Mouse (Mus musculus): ENCODE data around the gene Tnks2.

Tnks2 gene

DNA sequence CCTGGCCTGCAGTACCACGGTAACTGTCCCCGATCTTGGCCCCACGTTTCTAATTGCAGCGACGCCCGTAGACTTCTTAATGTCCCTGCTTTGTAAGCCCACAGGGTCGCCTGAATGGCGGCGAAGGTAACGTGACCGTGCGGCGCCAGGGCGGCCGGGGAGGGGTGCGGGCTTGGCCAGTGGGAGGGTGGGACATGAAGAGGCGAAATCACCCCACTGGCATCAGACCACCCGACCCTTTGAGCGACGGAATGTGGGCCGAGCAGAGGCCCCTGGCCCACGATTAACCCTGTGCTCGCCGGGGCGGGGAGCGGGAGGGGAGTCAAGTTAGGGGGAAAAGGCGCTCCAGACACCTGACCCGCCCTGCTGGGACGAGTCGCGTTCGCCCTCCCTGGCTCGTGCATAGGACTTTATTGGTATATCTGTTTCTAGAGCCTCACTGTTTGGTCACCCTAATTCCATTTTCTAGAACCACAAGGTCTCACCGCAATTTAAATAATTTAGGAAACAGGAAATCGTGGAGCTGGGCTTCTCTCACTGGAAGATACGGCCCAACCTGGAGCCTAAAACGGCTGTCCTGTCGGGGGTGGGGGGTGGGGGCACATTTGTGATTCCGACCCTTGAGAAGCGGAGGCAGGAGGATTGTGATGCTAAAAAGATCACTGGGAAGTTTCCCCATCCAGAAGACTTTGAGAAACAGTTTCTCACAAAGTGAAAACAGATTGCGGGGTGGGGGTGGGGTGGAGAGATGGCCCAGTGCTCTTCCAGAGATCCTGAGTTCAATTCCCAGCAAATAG lies 70.4 kb downstream of the Tnks2 start:
- peak; percentile 21 for DNase-seq

DNA sequence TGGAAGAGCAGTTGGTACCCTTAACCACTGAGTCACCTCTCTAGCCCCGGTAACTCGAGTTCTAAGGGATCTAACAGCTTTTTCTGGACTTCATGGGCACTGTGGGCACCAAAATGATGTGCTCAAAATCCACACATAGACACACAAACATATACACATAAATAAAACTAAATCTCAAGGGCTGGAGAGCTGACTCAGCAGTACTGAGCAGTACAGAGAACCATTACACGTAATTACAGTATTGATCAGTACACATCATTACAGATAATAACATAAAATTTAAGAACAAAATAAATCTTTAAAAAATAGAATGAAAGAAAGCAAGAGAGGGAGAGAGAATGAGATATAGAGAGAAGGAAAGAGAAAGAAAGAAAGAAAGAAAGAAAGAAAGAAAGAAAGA lies 75.1 kb downstream of the Tnks2 start:
- DNase-seq, result no peak

DNA sequence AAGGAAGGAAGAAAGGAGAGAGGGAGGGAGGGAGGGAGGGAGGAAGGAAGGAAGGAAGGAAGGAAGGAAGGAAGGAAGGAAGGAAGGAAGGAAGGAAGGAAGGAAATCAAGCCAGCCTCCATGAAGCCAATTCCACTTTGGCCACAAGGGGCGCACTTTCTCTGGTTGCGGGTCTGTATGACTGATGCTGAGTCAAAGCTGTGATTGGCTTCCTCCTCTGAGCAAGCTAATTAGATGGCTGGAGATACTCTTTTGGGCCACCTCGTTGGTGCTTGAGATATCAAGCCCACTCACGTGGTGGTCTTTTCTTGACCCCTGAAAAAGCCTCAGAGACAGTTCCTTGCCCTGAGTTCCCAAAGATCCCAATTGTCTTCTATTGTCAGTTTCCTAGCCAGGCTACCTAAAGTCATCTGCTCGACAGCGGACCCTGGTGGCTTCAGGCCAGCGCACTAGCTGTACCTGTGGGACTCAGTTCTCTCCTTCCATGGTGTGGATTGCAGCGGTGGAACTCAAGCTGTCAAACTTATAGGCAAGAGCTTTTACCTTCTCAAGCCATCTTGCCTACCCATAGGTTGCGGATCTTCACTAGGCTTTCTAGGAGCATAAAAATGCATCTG lies 75.8 kb downstream of the Tnks2 start:
- no peak for DNase-seq

DNA sequence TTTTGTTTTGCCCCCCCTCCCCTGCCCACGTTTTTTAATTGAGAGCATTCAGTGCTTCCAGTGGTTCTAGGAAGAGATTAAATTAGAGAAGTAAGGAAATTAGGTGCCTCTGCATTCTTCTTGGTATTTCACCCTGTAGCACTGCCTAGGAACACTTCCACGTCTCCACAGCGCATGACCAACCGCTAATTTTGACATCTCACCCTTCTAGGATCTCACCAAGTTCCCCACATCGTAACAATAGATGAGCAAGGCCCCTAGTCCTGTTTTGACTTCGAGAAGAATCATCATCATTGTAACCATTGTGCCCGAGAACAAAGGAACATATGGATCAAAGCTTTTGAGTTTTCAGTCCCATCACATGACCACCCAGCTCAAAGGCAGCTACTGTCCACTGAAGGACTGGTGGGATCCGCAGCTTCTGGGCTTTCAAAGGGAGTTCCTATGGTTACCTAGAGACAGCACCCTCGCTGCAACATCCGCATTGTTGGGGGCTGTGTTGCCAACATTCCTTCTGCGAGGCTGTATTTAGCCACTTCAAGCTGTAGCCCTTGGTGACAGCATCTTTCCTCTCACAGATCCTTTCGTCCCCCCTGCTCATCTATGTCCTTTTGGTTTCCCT lies 76.5 kb downstream of the Tnks2 start:
- peak; percentile 68 for DNase-seq

DNA sequence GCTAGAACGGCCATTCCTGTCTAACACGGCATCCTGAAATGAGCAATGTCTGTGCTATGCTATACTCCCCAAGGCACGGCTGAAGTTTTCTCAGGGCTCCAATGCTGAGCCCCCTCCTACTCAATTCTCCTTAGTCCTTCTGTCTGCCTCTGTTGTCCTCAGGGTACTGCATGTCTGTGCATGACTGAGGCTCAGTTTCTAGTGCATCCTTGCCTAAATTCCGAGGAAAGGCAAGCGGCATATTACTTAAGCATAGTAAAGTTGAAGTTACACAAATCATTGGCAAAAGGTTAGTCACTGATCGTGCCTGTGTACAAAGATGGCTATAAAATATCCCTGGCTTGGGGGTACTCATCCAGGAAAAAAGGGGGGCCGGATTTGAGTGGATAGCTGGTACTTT lies 79.0 kb downstream of the Tnks2 start:
- no peak for DNase-seq

DNA sequence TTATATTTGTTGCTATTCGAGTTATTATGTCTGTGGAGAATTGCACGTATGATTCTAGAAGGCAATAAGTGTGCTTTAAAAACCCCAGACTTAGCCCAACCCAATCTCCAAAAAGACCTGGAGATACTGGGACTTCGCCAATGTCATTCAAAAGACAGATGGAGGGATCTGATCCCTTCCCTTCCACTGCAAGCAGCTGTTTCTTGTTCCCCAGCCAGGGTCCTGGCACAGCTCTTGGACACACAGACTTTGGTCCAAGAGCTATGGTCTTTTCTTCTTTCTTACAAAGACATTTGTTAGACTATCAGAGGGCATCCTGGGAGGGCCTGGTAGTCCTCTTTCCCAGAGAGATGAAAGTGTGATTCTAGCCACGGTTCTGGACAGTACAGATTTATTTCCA lies 82.2 kb downstream of the Tnks2 start:
- DNase-seq, result no peak

DNA sequence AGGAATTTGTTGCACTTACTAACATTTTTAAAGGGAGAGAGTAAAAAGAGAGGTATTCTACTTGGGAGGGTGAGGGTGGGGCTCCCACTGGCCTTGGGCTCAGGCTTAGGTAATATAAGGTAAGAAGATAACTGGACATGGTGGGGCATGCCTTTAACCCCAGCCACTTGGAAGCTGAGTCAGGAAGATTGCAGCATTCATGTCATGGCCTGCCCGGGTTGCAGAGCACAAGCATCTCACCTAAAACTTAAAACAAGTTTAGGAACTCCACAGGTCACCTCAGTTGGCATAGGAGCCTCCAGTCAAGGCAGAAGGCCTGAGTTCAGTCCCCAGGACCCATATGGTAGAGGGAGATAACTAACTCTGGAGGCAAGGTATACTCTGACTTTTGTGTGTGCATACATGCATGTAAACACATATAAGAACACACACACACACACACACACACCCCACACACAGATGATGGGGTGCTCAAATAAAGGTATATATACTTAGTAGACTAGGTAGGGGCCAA lies 82.9 kb downstream of the Tnks2 start:
- no peak for DNase-seq

DNA sequence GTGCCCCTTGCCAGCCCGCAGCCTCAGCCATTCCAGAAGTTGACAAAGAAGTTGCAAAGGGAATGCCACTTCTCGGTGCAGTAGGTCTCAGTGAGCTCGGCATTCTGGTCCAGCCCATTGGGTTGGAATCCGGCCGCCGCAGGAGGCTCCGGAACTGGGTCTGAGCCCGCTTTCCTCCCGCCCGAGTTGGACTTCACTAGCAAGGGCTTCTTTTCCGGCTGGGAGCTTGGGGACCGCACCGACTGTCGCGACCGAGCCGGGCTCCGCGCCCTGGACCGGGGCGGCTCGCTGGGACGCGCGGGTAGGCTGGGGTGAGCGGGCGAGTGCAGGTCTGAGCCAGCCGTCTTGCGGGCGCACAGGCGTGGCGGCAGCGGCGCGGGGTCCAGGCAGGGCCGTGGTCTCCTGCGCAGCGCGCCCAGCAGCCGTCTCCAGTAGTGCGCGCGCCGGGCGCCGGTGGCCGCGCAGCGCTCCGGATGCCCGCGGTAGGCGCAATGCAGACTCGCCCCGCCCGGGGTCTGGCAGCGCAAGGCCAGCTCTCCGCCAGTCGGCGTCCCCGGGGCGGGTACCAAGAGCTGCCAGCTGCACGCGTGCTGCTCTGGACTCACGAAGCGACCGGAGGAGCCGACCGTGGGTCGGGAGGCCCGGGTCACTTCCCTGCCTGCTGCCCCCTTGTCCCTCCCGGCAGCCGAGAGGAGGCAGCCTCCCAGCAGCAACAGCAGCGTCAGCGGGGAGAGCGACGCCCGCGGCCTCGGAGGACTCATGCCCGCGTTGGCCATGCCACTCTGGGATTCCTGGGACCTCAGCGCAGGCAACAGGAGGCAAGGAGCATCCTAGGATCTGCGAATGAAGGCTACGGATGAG lies 84.6 kb downstream of the Tnks2 start:
- DNase-seq, result peak; percentile 86

DNA sequence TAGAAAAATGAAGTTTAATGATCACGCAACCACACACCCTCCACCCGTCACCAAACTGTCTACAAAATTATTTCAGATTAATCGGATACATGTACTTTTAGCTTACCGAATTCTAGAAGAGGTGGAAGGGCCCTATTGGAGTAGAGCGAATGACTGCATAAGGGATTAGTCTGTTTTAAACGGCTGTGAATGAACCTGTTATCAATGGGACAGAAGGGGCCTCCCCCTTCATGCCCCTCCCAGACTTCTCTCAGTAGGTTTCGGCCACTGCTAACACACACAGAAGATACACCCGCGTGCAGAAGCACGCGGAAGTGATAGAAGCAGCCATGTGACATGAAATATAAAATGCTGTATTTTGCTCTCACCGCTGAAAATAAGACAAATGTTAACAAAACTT lies 85.4 kb downstream of the Tnks2 start, which contains the start of gene Fgfbp3:
TSS of gene Fgfbp3 (minus strand) at position 150 of the 400 bp plus-strand sequence.
- DNase-seq, result no peak

DNA sequence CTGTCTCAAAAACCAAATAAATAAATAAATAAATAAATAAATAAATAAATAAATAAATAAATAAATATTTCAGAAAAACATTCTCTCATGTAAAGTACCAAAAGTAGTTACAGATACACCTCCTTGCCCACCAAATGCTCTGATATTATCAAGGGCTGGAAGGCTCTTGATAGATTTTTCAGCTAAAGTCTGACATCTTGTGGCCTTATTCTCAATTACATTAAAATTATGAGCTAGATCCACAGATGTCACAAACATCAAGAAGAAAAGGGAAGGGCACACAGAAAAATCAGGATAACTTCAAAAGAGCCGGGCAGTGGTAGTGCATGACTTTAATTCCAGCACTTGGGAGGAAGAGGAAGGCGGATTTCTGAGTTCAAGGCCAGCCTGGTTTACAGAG lies 88.0 kb downstream of the Tnks2 start:
- no peak for DNase-seq

DNA sequence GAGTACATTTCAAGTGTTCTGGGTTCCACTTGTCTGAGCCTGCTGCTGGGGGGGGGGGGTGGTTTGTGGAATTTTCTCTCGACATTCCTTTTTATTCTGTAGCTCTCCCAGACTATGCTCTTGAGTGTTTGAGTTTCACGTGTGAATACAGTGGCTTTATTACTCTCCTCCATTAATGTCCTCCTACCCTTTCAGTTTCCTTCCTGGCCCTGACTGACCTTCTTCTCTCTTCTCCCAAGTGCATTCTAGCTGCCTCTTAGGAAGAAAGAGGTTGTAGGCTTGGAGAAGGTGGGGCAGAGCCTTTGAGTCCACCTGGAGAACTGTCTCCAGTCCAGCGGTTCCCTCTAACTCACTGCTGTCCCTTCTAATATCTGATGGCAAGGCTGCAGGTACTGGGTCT lies 88.9 kb downstream of the Tnks2 start:
- DNase-seq, result no peak

DNA sequence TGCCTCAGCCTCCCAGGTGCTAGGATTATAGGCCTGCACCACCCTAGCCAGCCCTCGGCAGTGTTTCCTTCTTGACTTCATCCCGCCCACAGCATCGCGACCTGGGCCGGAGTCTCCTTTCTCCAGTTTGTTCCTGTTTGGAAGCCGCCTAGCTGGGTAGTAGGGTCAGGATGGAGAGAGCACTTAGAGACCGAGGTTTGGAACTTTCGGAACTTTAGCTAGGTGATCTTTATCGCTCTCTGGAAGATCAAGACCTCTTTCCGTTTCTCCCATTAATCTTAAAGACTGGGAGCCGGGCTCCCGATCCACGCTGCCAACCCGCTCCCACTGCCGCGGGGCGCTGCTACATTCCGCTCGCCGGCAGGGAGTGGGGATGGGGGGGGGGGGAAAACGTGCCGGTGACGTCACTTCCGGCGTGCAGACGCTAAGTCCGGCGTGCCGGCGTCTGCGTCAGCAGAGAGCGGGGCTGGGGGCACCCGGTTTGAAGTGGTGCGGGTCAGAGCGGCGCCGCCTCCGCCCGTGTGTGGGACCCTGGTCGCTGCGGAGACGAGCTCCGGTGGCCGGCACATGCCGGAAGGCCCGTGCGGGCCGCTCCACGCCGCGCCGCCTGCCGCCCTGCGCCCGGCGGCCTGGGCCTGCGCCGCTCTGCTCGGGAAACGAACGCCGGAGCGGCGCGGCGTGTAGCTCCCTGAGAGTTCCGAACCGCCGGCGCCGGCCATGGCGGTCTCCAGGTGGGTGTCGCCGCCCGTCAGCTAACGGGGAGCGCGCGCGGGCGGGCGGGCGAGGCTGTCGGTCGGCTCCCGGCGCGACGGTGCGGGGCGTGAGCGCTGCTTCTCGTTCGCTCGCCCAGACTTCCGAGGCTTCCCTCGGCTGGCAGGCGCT lies 91.9 kb downstream of the Tnks2 start, which contains the start of gene Btaf1:
TSS of gene Btaf1 (plus strand) at position 409 of the 882 bp plus-strand sequence.
- peak; percentile 87 for DNase-seq

DNA sequence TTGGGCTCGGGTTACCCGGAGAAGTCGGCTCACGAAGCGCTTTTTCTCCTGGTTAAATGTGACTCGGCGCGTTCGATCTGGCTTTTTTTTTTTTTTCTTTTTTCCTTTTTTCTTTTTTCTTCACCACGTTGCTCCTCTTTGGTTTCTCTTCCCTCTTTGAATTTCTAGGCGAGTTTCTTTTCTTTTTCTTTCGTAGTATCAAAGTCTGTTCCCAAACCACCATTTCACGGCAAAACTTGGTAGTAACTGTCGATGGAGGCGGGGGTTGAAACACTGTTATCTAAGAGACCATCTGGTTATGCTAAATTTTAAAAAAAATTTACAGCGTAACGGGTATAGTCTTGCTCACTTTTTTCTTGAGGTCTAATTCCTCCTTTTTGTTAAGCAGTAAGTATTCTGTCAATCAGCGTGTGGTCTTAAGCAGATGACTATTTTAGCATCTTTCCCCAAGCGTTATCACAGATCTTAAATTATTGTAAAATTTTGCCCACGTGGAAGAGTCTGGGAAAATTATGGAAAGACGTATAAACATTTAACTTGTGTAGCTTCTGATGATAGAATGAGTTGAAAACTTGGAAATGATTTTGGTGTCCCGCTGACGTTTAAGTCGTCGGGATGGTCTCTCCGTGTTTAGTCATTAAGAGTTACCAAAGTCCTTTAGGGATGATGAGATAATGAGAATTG lies 92.7 kb downstream of the Tnks2 start:
- DNase-seq, result no peak

DNA sequence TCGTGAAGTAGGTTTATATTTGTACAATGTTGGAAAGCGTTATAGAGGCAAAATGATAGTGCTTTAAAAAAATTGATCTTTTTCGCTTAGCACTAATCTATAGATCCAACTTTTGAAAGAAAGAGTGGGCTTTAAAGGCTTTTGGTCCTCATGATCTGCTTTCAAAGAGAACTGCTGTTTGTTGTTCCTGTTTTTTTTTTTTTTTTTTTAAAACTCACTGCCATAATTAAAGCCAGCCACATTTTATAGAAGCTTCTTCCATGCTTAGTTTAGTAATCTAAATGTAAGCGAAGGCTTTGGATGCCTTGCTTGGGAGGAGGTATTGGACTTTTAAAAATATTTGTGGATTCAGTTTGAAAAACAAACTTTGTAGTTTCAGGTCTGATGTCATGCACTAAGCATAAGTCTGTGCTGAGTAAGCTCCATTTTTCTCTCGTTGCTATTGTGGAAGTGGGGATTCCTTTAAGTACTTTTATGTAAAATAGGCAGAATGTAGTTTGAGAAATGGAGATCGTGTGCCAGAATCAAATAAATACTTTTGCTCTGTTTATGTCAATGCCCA lies 93.8 kb downstream of the Tnks2 start:
- no peak for DNase-seq

DNA sequence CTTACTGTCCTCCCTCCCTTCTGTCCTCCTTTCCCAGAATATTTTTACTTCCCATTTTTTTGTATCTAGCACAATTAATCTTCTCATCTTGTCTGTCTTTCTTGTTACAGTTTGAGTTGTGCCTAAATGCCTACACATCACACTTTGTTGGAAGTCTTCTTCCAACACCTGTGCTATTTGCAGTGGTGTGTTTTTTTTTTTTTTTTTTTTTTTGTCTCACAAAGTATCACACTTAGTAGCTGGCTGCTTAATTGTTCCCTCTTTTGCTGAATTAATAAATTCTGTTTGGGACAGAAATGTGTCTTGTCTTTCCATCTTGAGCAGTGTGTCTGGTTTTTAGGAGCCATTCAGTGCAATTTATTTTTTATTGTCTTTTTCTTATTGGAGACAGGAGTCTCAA lies 95.8 kb downstream of the Tnks2 start:
- no peak for DNase-seq

DNA sequence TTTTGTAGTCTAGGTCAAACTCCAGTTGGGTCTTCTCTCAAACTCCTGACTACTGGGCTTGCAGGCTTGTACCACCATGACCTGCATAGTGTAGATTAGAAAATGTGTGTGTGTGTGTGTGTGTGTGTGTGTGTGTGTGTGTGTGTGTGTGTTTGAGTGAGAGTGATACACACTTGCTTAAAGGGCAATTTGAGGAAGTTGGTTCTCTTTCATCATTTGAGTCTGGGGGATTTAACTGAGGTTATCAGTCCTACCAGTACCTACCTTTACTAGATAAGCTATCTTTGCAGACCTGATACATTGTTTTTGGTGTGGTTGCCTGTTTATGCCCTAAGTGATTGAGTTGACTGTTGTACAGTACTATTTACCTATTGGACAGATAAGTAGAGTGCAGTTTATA lies 98.1 kb downstream of the Tnks2 start:
- no peak for DNase-seq

DNA sequence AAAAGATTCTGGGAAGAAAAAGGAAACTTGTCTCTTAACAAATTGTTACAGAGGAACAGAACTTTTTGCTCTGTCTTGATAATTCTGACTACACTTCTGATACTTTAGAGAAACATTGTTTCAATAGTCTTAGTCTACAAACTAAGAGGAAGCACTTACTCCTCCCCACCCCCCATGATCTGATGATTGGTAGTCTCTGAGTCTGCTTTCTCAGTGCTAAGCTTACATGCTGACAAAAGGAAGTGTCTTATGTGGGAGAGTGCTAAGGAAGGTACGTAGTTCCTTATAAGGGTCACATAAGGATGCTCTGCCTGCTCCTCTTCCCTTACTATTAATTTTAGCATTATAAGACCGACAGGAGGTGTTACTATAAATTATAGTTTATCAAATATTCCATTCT lies 98.6 kb downstream of the Tnks2 start:
- DNase-seq, result no peak

DNA sequence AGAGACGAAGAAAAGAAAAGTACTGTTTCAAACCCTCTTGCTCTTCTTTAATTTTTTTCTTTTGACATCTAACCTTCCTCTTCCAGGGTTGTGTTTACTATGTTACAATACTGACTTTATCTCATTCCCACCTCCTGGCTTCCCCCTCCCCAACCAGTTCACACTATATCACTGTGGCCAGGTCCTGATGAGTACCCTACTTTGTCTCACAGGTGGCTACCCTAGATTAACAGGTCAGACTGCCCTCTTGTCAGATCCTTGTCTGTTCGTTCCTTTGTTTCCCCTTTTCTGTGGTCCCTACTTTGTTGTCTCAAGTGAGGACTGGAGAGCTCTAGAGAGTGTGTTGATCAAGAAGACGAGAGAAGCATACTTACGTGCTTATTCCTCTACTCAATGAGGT lies 102.3 kb downstream of the Tnks2 start:
- DNase-seq, result no peak

DNA sequence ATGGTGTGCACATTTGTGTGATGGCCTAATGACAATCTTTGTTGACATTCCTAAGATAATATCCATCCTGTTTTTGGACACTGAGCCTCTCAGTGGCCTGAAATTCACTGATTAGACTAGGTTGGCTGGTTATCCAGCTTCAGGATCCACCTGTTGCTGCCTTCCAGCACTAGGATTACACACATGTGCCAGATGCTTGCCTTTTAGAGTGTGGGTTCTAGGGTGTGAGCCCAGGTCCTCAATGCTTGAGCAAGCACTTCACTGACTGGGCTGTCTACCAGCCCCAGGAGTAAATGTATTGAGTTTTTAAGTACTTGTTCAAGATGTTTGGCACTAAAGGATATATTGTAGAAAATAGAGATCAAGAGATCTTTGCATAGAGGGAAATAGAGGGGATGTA lies 104.0 kb downstream of the Tnks2 start:
- no peak for DNase-seq

DNA sequence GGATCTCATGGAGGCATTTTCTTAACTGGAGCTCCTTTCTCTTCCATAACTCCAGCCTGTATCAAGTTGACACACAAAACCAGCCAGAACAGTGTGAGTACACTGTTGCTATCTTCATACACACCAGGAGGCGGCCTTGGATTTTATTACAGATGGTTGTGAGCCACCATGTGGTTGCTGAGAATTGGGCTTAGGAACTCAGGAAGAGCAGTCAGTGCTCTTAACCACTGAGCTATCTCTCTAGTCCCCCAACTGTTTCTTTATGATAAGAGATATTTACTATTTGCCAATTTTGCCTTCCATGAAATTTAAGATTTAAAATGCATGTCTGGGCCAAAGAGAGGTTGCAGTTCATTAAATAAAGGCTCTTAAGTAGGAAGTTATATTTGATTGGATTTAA lies 106.0 kb downstream of the Tnks2 start:
- DNase-seq, result no peak
